Mouse (Mus musculus): ENCODE data around the gene Stk39. TPM values are rescaled to one million over a fixed set of nuclear protein-coding genes. Genes with fewer than 3 reads are reported as not detected.

Stk39 gene
- polyA plus RNA-seq (2015; fragmentation: Nextera tagmentation; extraction: Ambion mirVana): 11.8 and 12.0 TPM in 2 replicates

DNA sequence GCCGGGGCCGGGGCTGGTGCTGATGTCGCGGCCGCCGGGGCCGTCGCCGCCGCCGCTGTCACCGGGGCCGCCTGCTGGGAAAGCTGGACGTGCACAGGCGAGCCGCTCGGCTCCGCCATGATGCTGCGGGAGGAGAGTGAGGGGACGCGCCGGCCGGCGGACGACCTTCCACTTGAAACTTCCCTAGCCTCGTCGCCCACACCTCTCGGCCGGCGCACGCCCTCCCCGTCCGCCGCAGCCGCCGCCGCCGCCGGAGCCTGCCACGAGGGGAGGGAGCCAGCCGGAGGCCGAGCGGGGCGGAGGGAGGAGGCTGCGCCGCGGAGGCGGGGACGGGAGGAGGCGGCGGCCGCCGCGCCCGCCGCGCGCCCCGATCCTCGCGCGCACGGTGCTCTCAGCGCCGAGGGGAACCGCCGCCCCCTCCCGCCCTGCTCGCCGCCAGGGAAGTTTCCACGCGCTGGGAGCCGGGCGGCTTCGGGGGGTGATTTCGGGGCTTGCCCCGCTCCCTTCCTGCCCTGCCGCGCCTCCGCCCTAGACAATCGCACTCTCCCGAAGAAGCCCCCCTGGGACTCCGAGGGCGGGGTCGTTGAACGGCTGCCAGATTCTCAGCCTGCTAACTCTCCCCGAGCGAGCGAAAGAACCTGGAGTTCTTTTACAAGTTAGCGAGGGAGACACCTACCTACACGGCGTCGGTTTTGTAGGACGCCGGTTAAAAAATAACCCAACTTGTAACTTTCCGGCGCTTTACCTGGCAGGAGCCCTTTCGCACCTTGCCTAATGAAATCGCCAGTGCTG lies at the start of gene Stk39:
Stk39 (minus strand) TSS at position 510 of the 792 bp plus-strand sequence.
- DNase-seq (ENCODE audit: low spot score): peak; percentile 89
- H3K4me3 ChIP-seq (ENCODE audit: low read depth, low read length): peak within 1 kb of the TSS; percentile 76
- H3K27ac ChIP-seq (ENCODE audit: low read length): peak within 1 kb of the TSS; percentile 87
- H3K27me3 ChIP-seq (replicated peaks; ENCODE audit: insufficient read depth, low read length): no peaks in the 10 kb centered on the region
- H3K9me3 ChIP-seq (ENCODE audit: low read length): no peaks in the 10 kb centered on the region
- peak within 1 kb of the TSS; percentile 69 for H3K9ac ChIP-seq (replicated peaks; ENCODE audit: low read depth)
- peaks cover 8% of the 10 kb centered on the region; the same call in 1 of the 2 replicates for H3K4me1 ChIP-seq (ENCODE audit: insufficient read depth, low read depth, low read length)
- H3K36me3 ChIP-seq (ENCODE audit: insufficient read depth, low read length): no peaks in the 10 kb centered on the region
- H3K4me2 ChIP-seq (replicated peaks; ENCODE audit: low read depth, low read length): peak within 1 kb of the TSS; percentile 99
- WGBS: 1% methylated on average over 71 of the region's 99 CpGs
- ATAC-seq: peak; percentile 89
- TF ChIP-seq CTCF (IDR thresholded peaks at IDR 0.05) (0 out of 2 replicates have a peak, but pooled peaks have one; percentile 1), EP300 (IDR thresholded peaks at IDR 0.05) (0 out of 2 replicates have a peak, but pooled peaks have one; percentile 10)

GRCm38 (mm10) chr2:68515409-68515808 lies 43.3 kb upstream of the Stk39 start:
- Histone ChIP-seq H3K4me2 (replicated peaks; ENCODE audit: low read depth, low read length) (no peak overlapping the region), H3K27me3 (replicated peaks; ENCODE audit: insufficient read depth, low read length) (no peaks in the 10 kb centered on the region), H3K4me3 (ENCODE audit: low read depth, low read length) (no peak overlapping the region), H3K4me1 (ENCODE audit: insufficient read depth, low read depth, low read length) (no peaks in the 10 kb centered on the region), H3K9ac (replicated peaks; ENCODE audit: low read depth) (no peak overlapping the region), H3K27ac (ENCODE audit: low read length) (no peak overlapping the region), H3K36me3 (ENCODE audit: insufficient read depth, low read length) (no peaks in the 10 kb centered on the region), H3K9me3 (ENCODE audit: low read length) (no peaks in the 10 kb centered on the region)
- 67% methylated on average over 2 of the region's 2 CpGs for WGBS
- no peak for DNase-seq (ENCODE audit: low spot score)
- no peak for TF ChIP-seq CTCF (IDR thresholded peaks at IDR 0.05)
- no peak for TF ChIP-seq EP300 (IDR thresholded peaks at IDR 0.05)
- no peak for ATAC-seq

- Histone ChIP-seq H3K9me3 (ENCODE audit: low read length) (no peaks in the 10 kb centered on the region), H3K27ac (ENCODE audit: low read length) (no peak overlapping the region), H3K4me1 (ENCODE audit: insufficient read depth, low read depth, low read length) (no peaks in the 10 kb centered on the region), H3K4me3 (ENCODE audit: low read depth, low read length) (no peak overlapping the region), H3K36me3 (ENCODE audit: insufficient read depth, low read length) (no peaks in the 10 kb centered on the region), H3K4me2 (replicated peaks; ENCODE audit: low read depth, low read length) (no peak overlapping the region), H3K9ac (replicated peaks; ENCODE audit: low read depth) (no peak overlapping the region), H3K27me3 (replicated peaks; ENCODE audit: insufficient read depth, low read length) (no peaks in the 10 kb centered on the region)
- ATAC-seq: no peak
- 69% methylated on average over 2 of the region's 2 CpGs for whole genome bisulfite sequencing
- no peak for DNase-seq (ENCODE audit: low spot score)
- no peak for TF ChIP-seq EP300 (IDR thresholded peaks at IDR 0.05)
- TF ChIP-seq CTCF (IDR thresholded peaks at IDR 0.05): no peak
Observed at GRCm38 (mm10) chr2:68503202-68503601, 31.1 kb upstream of the Stk39 start.

GRCm38 (mm10) chr2:68502734-68503133 lies 30.7 kb upstream of the Stk39 start:
- H3K4me2 ChIP-seq (replicated peaks; ENCODE audit: low read depth, low read length): no peak overlapping the region
- no peak overlapping the region for H3K27ac ChIP-seq (ENCODE audit: low read length)
- no peak overlapping the region for H3K9ac ChIP-seq (replicated peaks; ENCODE audit: low read depth)
- H3K9me3 ChIP-seq (ENCODE audit: low read length): no peaks in the 10 kb centered on the region
- TF ChIP-seq CTCF (IDR thresholded peaks at IDR 0.05) (no peak), EP300 (IDR thresholded peaks at IDR 0.05) (no peak)
- H3K4me1 ChIP-seq (ENCODE audit: insufficient read depth, low read depth, low read length): no peaks in the 10 kb centered on the region
- no peaks in the 10 kb centered on the region for H3K27me3 ChIP-seq (replicated peaks; ENCODE audit: insufficient read depth, low read length)
- DNase-seq (ENCODE audit: low spot score): no peak
- WGBS: 86% methylated on average over 4 of the region's 4 CpGs
- no peaks in the 10 kb centered on the region for H3K36me3 ChIP-seq (ENCODE audit: insufficient read depth, low read length)
- H3K4me3 ChIP-seq (ENCODE audit: low read depth, low read length): no peak overlapping the region
- no peak for ATAC-seq

DNA sequence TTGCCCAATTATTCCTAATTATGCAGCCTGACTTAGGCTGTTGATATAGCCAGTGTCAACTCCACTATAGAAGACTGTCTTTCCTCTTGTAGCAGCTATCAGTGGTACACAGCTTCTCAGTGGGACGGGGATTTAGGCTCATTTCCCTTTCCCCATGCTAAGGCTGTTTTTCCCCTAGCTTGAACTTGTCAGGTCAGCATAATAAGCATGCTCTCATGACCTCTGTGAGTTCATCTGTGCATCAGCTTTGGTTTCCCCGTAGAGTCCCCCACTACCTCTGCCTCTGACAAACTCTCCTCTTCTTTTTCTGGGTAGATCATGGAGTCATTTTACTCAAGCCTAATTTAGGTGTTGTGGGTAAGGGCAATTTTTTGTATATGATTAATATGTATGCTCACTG lies 30.2 kb upstream of the Stk39 start:
- H3K4me3 ChIP-seq (ENCODE audit: low read depth, low read length): no peak overlapping the region
- ATAC-seq: no peak

DNA sequence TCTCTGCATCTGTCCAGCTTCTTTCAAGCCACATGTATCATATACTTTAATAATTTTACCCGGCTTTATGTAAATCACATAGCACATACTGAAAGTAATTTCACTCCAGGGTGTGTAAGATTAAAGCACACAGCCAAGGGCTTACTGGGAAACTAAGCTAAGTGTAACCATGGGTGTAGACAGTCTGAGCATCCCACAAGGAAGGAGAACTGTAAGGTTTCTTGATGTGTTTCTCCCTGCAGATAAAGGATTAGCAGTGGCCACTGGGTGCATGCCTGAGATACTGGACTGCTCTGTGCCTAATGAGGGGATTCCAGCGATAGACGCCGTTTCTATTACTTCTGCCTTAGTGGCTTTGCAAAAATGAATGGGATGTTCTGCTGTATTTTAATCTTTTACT lies 14.2 kb upstream of the Stk39 start:
- no peaks in the 10 kb centered on the region for H3K9me3 ChIP-seq (ENCODE audit: low read length)
- H3K27me3 ChIP-seq (replicated peaks; ENCODE audit: insufficient read depth, low read length): no peaks in the 10 kb centered on the region
- no peak for ATAC-seq
- TF ChIP-seq EP300 (IDR thresholded peaks at IDR 0.05) (no peak), CTCF (IDR thresholded peaks at IDR 0.05) (no peak)
- 84% methylated on average over 4 of the region's 4 CpGs for WGBS
- no peaks in the 10 kb centered on the region for H3K36me3 ChIP-seq (ENCODE audit: insufficient read depth, low read length)
- H3K4me1 ChIP-seq (ENCODE audit: insufficient read depth, low read depth, low read length): no peaks in the 10 kb centered on the region
- no peak for DNase-seq (ENCODE audit: low spot score)
- no peak overlapping the region for H3K4me3 ChIP-seq (ENCODE audit: low read depth, low read length)
- no peak overlapping the region for H3K4me2 ChIP-seq (replicated peaks; ENCODE audit: low read depth, low read length)
- no peak overlapping the region for H3K9ac ChIP-seq (replicated peaks; ENCODE audit: low read depth)
- no peak overlapping the region for H3K27ac ChIP-seq (ENCODE audit: low read length)

More for the DNA sequence above, 30.2 kb upstream of the Stk39 start:
- Histone ChIP-seq H3K36me3 (ENCODE audit: insufficient read depth, low read length) (no peaks in the 10 kb centered on the region), H3K27ac (ENCODE audit: low read length) (no peak overlapping the region), H3K4me2 (replicated peaks; ENCODE audit: low read depth, low read length) (no peak overlapping the region), H3K4me1 (ENCODE audit: insufficient read depth, low read depth, low read length) (no peaks in the 10 kb centered on the region), H3K9ac (replicated peaks; ENCODE audit: low read depth) (no peak overlapping the region), H3K9me3 (ENCODE audit: low read length) (no peaks in the 10 kb centered on the region), H3K27me3 (replicated peaks; ENCODE audit: insufficient read depth, low read length) (no peaks in the 10 kb centered on the region)
- WGBS: 55% methylated on average over 2 of the region's 2 CpGs
- TF ChIP-seq CTCF (IDR thresholded peaks at IDR 0.05) (no peak), EP300 (IDR thresholded peaks at IDR 0.05) (no peak)
- DNase-seq (ENCODE audit: low spot score): no peak

Measured in lung, postnatal 0 days (tissue).